Mouse (Mus musculus) neural tube, embryonic 13.5 days (tissue): ENCODE data around the gene Cand2. TPM values are rescaled to one million over a fixed set of nuclear protein-coding genes. Genes with fewer than 3 reads are reported as not detected.

ENCODE experiments used
- ATAC-seq: fragments of 200-750 bp; cut with Nextera tagmentation; 2 replicates; pipeline ENCODE4 v1.8.0; 2017; ENCODE audit warnings: low read depth, mild to moderate bottlenecking, moderate TSS enrichment, moderate library complexity
- H3K27ac ChIP-seq: fragments of 300-500 bp; sonication (generic); replicated peaks from 2 replicates; pipeline ENCODE4 v1.5.1; 2015; ENCODE audit warnings: moderate library complexity, mild to moderate bottlenecking, inconsistent platforms
- H3K27me3 ChIP-seq: fragments of 300-500 bp; sonication (generic); 2 replicates; pipeline ENCODE4 v1.6.1; 2015; ENCODE audit warnings: mild to moderate bottlenecking, inconsistent platforms
- H3K36me3 ChIP-seq: fragments of 300-500 bp; sonication (generic); 2 replicates; pipeline ENCODE4 v1.6.1; 2015; ENCODE audit warnings: mild to moderate bottlenecking, inconsistent platforms
- H3K4me1 ChIP-seq: fragments of 300-500 bp; sonication (generic); replicated peaks from 2 replicates; pipeline ENCODE4 v1.6.1; 2015; ENCODE audit warnings: inconsistent platforms
- H3K4me2 ChIP-seq: fragments of 300-500 bp; sonication (generic); 2 replicates; pipeline ENCODE4 v1.6.1; 2015; ENCODE audit warnings: inconsistent platforms, mild to moderate bottlenecking, moderate library complexity
- H3K4me3 ChIP-seq: fragments of 300-500 bp; sonication (generic); 2 replicates; pipeline ENCODE4 v1.5.1; 2015; ENCODE audit warnings: mild to moderate bottlenecking, inconsistent platforms
- H3K9ac ChIP-seq: fragments of 300-500 bp; sonication (generic); 2 replicates; pipeline ENCODE4 v1.6.1; 2015; ENCODE audit warnings: moderate library complexity, mild to moderate bottlenecking, inconsistent platforms
- H3K9me3 ChIP-seq: fragments of 300-500 bp; sonication (generic); 2 replicates; pipeline ENCODE4 v1.6.1; 2016; ENCODE audit warnings: inconsistent platforms
- WGBS: fragments of 180-500 bp; shearing (Covaris S2); methylation state at CpG from one replicate; pipeline ENCODE4 v1.1.7; 2015; 5-methylcytosine and 5-hydroxymethylcytosine counted together
- polyA plus RNA-seq: library from polyadenylated mRNA; unstranded; fragments of >200 nt; fragmentation: Nextera tagmentation; extraction: Ambion mirVana; gene quantifications from 2 replicates; pipeline ENCODE4 v1.2.1, GENCODE M21; 2015

Cand2 gene
- polyA plus RNA-seq, 1 experiment from 2014 or later: 13.2 TPM

GRCm38 (mm10) chr6:115760137-115760536 is 14.2 kb upstream of the Cand2 start:
- WGBS: 91% methylated on average over 4 of the region's 4 CpGs
- no peaks in the 10 kb centered on the region for H3K9me3 ChIP-seq
- peaks cover 31% of the 10 kb centered on the region for H3K4me1 ChIP-seq
- H3K27me3 ChIP-seq: no peaks in the 10 kb centered on the region
- no peak overlapping the region for H3K27ac ChIP-seq
- no peak overlapping the region for H3K4me3 ChIP-seq
- ATAC-seq: no peak
- H3K9ac ChIP-seq: no peak overlapping the region
- no peaks in the 10 kb centered on the region for H3K36me3 ChIP-seq
- H3K4me2 ChIP-seq: no peak overlapping the region

- H3K4me2 ChIP-seq: no peak overlapping the region
- no peak overlapping the region for H3K4me3 ChIP-seq
- H3K4me1 ChIP-seq: peaks cover 31% of the 10 kb centered on the region
- H3K27ac ChIP-seq: no peak overlapping the region
- H3K36me3 ChIP-seq: no peaks in the 10 kb centered on the region
- 70% methylated on average over 4 of the region's 4 CpGs for WGBS
- H3K27me3 ChIP-seq: no peaks in the 10 kb centered on the region
- ATAC-seq: no peak
- H3K9ac ChIP-seq: no peak overlapping the region
- no peaks in the 10 kb centered on the region for H3K9me3 ChIP-seq
Measured at GRCm38 (mm10) chr6:115760982-115761381, 13.4 kb upstream of the Cand2 start.

GRCm38 (mm10) chr6:115761995-115762756 is 12.2 kb upstream of the Cand2 start, which contains the start of gene Tmem40:
Gene Tmem40 (minus strand): TSS chr6:115762410.
- H3K4me3 ChIP-seq: no peak within 1 kb of the TSS
- H3K27ac ChIP-seq: peak within 1 kb of the TSS; percentile 72
- H3K9ac ChIP-seq: 0 out of 2 replicates have a peak within 1 kb of the TSS, but pooled peaks have one; percentile 5
- H3K4me2 ChIP-seq: peak within 1 kb of the TSS; percentile 27; the same call in 1 of the 2 replicates
- no peaks in the 10 kb centered on the region for H3K36me3 ChIP-seq
- no peaks in the 10 kb centered on the region for H3K27me3 ChIP-seq
- H3K9me3 ChIP-seq: no peaks in the 10 kb centered on the region
- ATAC-seq: no peak
- whole genome bisulfite sequencing: under 1% methylated on average over 9 of the region's 9 CpGs
- H3K4me1 ChIP-seq: peaks cover 31% of the 10 kb centered on the region

GRCm38 (mm10) chr6:115764179-115764578 is 10.2 kb upstream of the Cand2 start:
- Histone ChIP-seq H3K9ac (no peak overlapping the region), H3K4me3 (no peak overlapping the region), H3K4me1 (peaks cover 31% of the 10 kb centered on the region), H3K36me3 (no peaks in the 10 kb centered on the region), H3K9me3 (no peaks in the 10 kb centered on the region), H3K4me2 (peak overlapping the region; percentile 31; the same call in 1 of the 2 replicates), H3K27ac (peak overlapping the region; percentile 87), H3K27me3 (no peaks in the 10 kb centered on the region)
- ATAC-seq: peak; percentile 92
- WGBS: 6% methylated on average over 7 of the region's 7 CpGs

- Histone ChIP-seq H3K4me1 (peaks cover 19% of the 10 kb centered on the region), H3K9me3 (no peaks in the 10 kb centered on the region), H3K27ac (no peak overlapping the region), H3K4me3 (no peak overlapping the region), H3K36me3 (no peaks in the 10 kb centered on the region), H3K9ac (no peak overlapping the region), H3K4me2 (no peak overlapping the region), H3K27me3 (no peaks in the 10 kb centered on the region)
- no peak for ATAC-seq
- WGBS: 47% methylated on average over 9 of the region's 9 CpGs
Measured at GRCm38 (mm10) chr6:115767357-115767756, 7.0 kb upstream of the Cand2 start.

GRCm38 (mm10) chr6:115768207-115768606 is 6.1 kb upstream of the Cand2 start:
- peaks cover 13% of the 10 kb centered on the region for H3K4me1 ChIP-seq
- 89% methylated on average over 4 of the region's 4 CpGs for WGBS
- no peak overlapping the region for H3K27ac ChIP-seq
- no peaks in the 10 kb centered on the region for H3K27me3 ChIP-seq
- ATAC-seq: no peak
- H3K9ac ChIP-seq: no peak overlapping the region
- no peak overlapping the region for H3K4me3 ChIP-seq
- no peaks in the 10 kb centered on the region for H3K9me3 ChIP-seq
- no peaks in the 10 kb centered on the region for H3K36me3 ChIP-seq
- H3K4me2 ChIP-seq: no peak overlapping the region

GRCm38 (mm10) chr6:115770059-115770670 is 4.2 kb upstream of the Cand2 start:
- H3K4me3 ChIP-seq: no peak overlapping the region
- no peaks in the 10 kb centered on the region for H3K9me3 ChIP-seq
- no peaks in the 10 kb centered on the region for H3K27me3 ChIP-seq
- ATAC-seq: no peak
- 84% methylated on average over 20 of the region's 20 CpGs for WGBS
- no peak overlapping the region for H3K27ac ChIP-seq
- no peak overlapping the region for H3K4me2 ChIP-seq
- no peaks in the 10 kb centered on the region for H3K36me3 ChIP-seq
- no peak overlapping the region for H3K9ac ChIP-seq
- H3K4me1 ChIP-seq: peaks cover 12% of the 10 kb centered on the region

- H3K27me3 ChIP-seq: no peaks in the 10 kb centered on the region
- H3K9ac ChIP-seq: no peak overlapping the region
- WGBS: 78% methylated on average over 4 of the region's 4 CpGs
- no peak overlapping the region for H3K27ac ChIP-seq
- H3K36me3 ChIP-seq: no peaks in the 10 kb centered on the region
- H3K4me3 ChIP-seq: no peak overlapping the region
- no peak overlapping the region for H3K4me2 ChIP-seq
- no peak for ATAC-seq
- H3K4me1 ChIP-seq: peaks cover 19% of the 10 kb centered on the region
- no peaks in the 10 kb centered on the region for H3K9me3 ChIP-seq
Measured at GRCm38 (mm10) chr6:115770852-115771251, 3.5 kb upstream of the Cand2 start.

GRCm38 (mm10) chr6:115772201-115772600 is 2.1 kb upstream of the Cand2 start:
- no peak overlapping the region for H3K9ac ChIP-seq
- no peaks in the 10 kb centered on the region for H3K27me3 ChIP-seq
- no peak for ATAC-seq
- no peaks in the 10 kb centered on the region for H3K9me3 ChIP-seq
- H3K27ac ChIP-seq: no peak overlapping the region
- WGBS: 80% methylated on average over 6 of the region's 6 CpGs
- no peak overlapping the region for H3K4me3 ChIP-seq
- no peak overlapping the region for H3K4me2 ChIP-seq
- no peaks in the 10 kb centered on the region for H3K36me3 ChIP-seq
- peaks cover 32% of the 10 kb centered on the region for H3K4me1 ChIP-seq

GRCm38 (mm10) chr6:115772604-115773003 is 1.7 kb upstream of the Cand2 start:
- Histone ChIP-seq H3K27ac (no peak overlapping the region), H3K27me3 (no peaks in the 10 kb centered on the region), H3K4me2 (no peak overlapping the region), H3K9me3 (no peaks in the 10 kb centered on the region), H3K4me1 (peaks cover 34% of the 10 kb centered on the region), H3K36me3 (no peaks in the 10 kb centered on the region), H3K4me3 (no peak overlapping the region), H3K9ac (no peak overlapping the region)
- ATAC-seq: no peak
- 60% methylated on average over 1 of the region's 1 CpGs for WGBS

- H3K9me3 ChIP-seq: no peaks in the 10 kb centered on the region
- peak overlapping the region; percentile 89 for H3K4me2 ChIP-seq
- H3K36me3 ChIP-seq: 0 out of 2 replicates have a peak, but pooled peaks cover 4% of the 10 kb centered on the region
- H3K27ac ChIP-seq: peak overlapping the region; percentile 52; the same call in 1 of the 2 replicates
- H3K4me3 ChIP-seq: peak overlapping the region; percentile 85
- WGBS: under 1% methylated on average over 14 of the region's 14 CpGs
- H3K4me1 ChIP-seq: peaks cover 40% of the 10 kb centered on the region
- peak; percentile 85 for ATAC-seq
- H3K27me3 ChIP-seq: no peaks in the 10 kb centered on the region
- peak overlapping the region; percentile 62 for H3K9ac ChIP-seq
Measured at GRCm38 (mm10) chr6:115773966-115774413, 348 bp upstream of the Cand2 start.

- 50% methylated on average over 3 of the region's 3 CpGs for WGBS
- H3K4me3 ChIP-seq: peak overlapping the region; percentile 85
- H3K36me3 ChIP-seq: peaks cover 14% of the 10 kb centered on the region
- H3K4me2 ChIP-seq: peak overlapping the region; percentile 89
- peaks cover 40% of the 10 kb centered on the region for H3K4me1 ChIP-seq
- H3K9me3 ChIP-seq: no peaks in the 10 kb centered on the region
- no peaks in the 10 kb centered on the region for H3K27me3 ChIP-seq
- ATAC-seq: no peak
- peak overlapping the region; percentile 92 for H3K9ac ChIP-seq
- no peak overlapping the region for H3K27ac ChIP-seq
Measured at GRCm38 (mm10) chr6:115775838-115776237, 1.5 kb downstream of the Cand2 start.
